In the genomic region with DNA sequence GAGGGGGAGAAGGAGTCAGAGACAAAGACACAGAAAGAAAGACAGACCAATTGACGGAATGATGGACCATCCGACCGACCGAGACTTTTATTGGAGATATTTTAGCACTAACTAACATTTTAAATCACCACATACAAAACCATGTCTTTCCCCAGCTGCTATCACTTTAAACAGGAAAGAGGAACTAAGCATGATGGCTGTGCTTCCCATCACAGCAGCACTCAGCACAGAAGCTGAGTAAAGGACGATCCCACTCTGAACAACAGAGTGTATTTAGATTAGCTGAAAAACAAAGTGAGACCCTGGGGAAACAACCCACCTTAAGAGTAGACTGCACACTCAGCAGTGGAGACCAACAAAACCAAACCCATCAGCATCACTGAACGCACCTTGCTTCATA, we compare ENCODE assay signal across 14 mouse cellular contexts.
"Had no signal": no experiment of that assay in that cellular context is flagged by ENCODE, and none has a peak within 500 bp of the region (broad histone marks: within the 10 kb centered on the region; RNA-seq: fewer than 3 reads in every experiment).

No protein-coding gene starts in this region.

- H3K27ac ChIP-seq: limb, embryonic 13.5 days; liver, embryonic 14.5 days; midbrain, embryonic 12.5 days; neural tube, embryonic 15.5 days; stomach, postnatal 0 days had no signal

- DNase-seq: kidney, adult 8-10 months; kidney, postnatal 25 days; layer of hippocampus, postnatal 36 days; lung, embryonic 14.5 days; lung, postnatal 10 days; lung, postnatal 4 days; right cerebral cortex, adult 18-20 months; right cerebral cortex, postnatal 25 days had no signal

- H3K36me3 ChIP-seq: midbrain, embryonic 12.5 days had no signal

- H3K4me1 ChIP-seq: limb, embryonic 13.5 days; midbrain, embryonic 12.5 days; neural tube, embryonic 15.5 days had no signal

- ATAC-seq: midbrain, embryonic 16.5 days had no signal

- H3K4me3 ChIP-seq: limb, embryonic 13.5 days; midbrain, embryonic 12.5 days; neural tube, embryonic 15.5 days had no signal

- H3K27me3 ChIP-seq: limb, embryonic 13.5 days; midbrain, embryonic 12.5 days; neural tube, embryonic 15.5 days had no signal
